Comparison of ENCODE assay signal across 4 mouse cellular contexts in genomic region chr16:54842996-54843395, GRCm38 (mm10).
DNase-seq lines count a peak whose midpoint lies in the region; TF ChIP-seq lines count a peak whose summit lies in the region.
"Not testable (repeated sequence)": the region's sequence is repeated elsewhere in the genome, so short reads cannot be mapped to it uniquely, and the experiment has no call there.

No protein-coding gene starts in this region.

- TF ChIP-seq EP300 in MEL (IDR thresholded peaks at IDR 0.05; ENCODE audit: low read depth in 1 of 2, low read length in 2 of 2), result not testable (repeated sequence)

- H3K4me3 ChIP-seq in MEL (ENCODE audit: control insufficient read depth in 1 of 2, insufficient read depth in 1 of 2, low read depth in 2 of 2, low read length in 2 of 2), result not testable (repeated sequence)

- not testable (repeated sequence) for TF ChIP-seq POLR2A in MEL (IDR thresholded peaks at IDR 0.05; ENCODE audit: control insufficient read depth in 1 of 2, insufficient read depth in 1 of 2, low read depth in 1 of 2, low read length in 2 of 2, poor library complexity in 1 of 2)

- H3K79me2 ChIP-seq in MEL (ENCODE audit: control insufficient read depth, insufficient read depth, low read length, poor library complexity), result not testable (repeated sequence)

- not testable (repeated sequence) for H3K27ac ChIP-seq in MEL (ENCODE audit: control insufficient read depth, low read depth, low read length)

- not testable (repeated sequence) for H3K9me3 ChIP-seq in MEL (replicated peaks; ENCODE audit: insufficient read depth, low read length)

- H3K9ac ChIP-seq in MEL (ENCODE audit: control insufficient read depth, low read depth, low read length, poor library complexity, severe bottlenecking), result not testable (repeated sequence)

- H3K36me3 ChIP-seq in MEL (ENCODE audit: control insufficient read depth in 1 of 2, insufficient read depth in 2 of 2, low read length in 2 of 2), result not testable (repeated sequence)

- not testable (repeated sequence) for TF ChIP-seq CTCF in MEL (IDR thresholded peaks at IDR 0.05 in 2 of 3, conservative IDR thresholded peaks at IDR 0.05 in 1 of 3; ENCODE audit: control insufficient read depth in 1 of 3, insufficient read depth in 1 of 3, low read depth in 2 of 3, low read length in 3 of 3, poor library complexity in 1 of 3, severe bottlenecking in 1 of 3)

- peak; percentile 21 for DNase-seq in ES-CJ7 (ENCODE audit: low read depth, low spot score)
- DNase-seq in MEL (ENCODE audit: low read depth, low spot score), result not testable (repeated sequence)
- DNase-seq in R1 (ENCODE audit: low read depth, low spot score), result peak; percentile 50
- DNase-seq in ZHBTc4 (ENCODE audit: low read depth, low spot score), result peak; percentile 21

- H3K27me3 ChIP-seq in MEL (ENCODE audit: control insufficient read depth in 1 of 2, insufficient read depth in 2 of 2, low read length in 2 of 2), result not testable (repeated sequence)

- not testable (repeated sequence) for H3K4me1 ChIP-seq in MEL (ENCODE audit: control insufficient read depth in 1 of 2, insufficient read depth in 2 of 2, low read length in 2 of 2)

- TF ChIP-seq RAD21 in MEL (IDR thresholded peaks at IDR 0.05; ENCODE audit: low read depth, low read length), result not testable (repeated sequence)

TF ChIP-seq in MEL, 35 proteins besides CTCF, POLR2A, EP300 and RAD21:
- peak; percentile 63 for TF ChIP-seq USF1 (IDR thresholded peaks at IDR 0.05; ENCODE audit: low read depth, low read length)
TF ChIP-seq in MEL: peak in this region for 1; not testable (repeated sequence) for 34.
